Mouse (Mus musculus) cerebellum, postnatal 25 days (tissue): Measurements from ENCODE around the gene Lalba.
A peak's percentile ranks its signal among the peaks of the same experiment; 100 is the strongest.
"Not testable (repeated sequence)": the region's sequence is repeated elsewhere in the genome, so short reads cannot be mapped to it uniquely, and the experiment has no call there.

Source experiments
- DNase-seq, 2 experiments: peaks; one replicate each; pipeline ENCODE4 v3.0.0; 2021; ENCODE audit warnings: mixed read lengths in 2 of 2

Gene Lalba

DNA sequence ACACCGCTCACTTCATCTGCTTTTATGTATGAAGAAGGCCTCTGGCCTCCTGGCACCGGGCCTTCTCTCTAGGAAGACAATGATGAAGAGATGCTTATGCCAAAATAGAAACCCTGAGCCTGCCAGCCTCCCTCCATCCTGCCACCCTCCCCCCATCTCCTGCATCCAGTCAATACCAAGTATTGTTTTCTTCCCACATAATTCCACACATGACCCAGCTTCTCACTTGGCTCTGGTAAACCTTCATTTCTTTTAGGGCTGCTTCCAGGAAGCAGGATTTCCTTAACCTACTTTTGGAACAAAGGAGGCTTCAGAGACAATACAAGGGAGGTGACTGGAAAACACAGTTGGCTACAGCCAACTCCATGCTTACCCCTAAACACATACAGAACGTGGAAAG lies at the start of gene Lalba:
Gene Lalba (minus strand): TSS at position 21 of the 400 bp plus-strand sequence.
- no peak for DNase-seq

DNA sequence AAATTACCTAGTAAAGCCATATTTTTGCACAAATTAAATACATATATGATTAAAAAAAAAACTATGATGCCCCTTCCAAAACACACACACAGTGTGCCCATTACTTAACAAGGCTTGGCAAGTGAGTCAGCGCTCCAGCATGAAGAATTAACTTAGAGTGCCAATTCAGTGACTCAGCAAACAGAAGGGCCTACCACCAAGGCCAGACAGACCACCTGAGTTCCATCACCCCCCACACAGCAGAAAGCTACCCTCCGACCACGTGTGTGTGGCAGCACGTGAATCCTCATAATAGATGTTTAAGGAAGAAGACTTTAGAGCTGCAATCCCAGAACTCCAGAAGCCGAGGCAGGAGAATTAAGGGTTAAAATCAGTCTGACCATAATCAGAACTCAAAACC lies 49.8 kb upstream of the Lalba start:
- DNase-seq, result no peak

DNA sequence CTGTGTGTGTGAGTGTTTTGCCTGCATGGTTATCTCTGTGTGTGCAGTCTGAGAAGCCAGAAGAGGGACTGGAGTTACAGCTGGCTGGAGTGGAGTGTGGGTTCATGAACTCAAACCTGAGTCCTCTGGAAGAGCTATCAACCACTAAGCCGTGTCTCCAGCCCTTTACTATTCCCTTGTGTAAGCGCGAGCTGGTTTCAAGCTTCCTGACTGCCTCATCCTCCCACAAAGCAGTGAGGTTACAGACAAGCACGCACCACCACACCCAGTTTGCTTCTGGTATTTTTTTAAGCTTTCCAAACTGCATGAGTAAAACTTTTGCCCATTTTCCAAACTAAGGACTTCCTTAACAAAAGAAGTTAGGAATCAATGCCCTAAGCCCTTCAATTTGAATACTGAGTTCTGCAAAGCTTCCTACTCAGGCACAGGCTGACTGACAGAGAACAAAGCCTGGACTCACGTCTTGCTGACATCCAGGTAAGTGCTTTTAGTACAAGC lies 45.6 kb upstream of the Lalba start:
- DNase-seq, result no peak

DNA sequence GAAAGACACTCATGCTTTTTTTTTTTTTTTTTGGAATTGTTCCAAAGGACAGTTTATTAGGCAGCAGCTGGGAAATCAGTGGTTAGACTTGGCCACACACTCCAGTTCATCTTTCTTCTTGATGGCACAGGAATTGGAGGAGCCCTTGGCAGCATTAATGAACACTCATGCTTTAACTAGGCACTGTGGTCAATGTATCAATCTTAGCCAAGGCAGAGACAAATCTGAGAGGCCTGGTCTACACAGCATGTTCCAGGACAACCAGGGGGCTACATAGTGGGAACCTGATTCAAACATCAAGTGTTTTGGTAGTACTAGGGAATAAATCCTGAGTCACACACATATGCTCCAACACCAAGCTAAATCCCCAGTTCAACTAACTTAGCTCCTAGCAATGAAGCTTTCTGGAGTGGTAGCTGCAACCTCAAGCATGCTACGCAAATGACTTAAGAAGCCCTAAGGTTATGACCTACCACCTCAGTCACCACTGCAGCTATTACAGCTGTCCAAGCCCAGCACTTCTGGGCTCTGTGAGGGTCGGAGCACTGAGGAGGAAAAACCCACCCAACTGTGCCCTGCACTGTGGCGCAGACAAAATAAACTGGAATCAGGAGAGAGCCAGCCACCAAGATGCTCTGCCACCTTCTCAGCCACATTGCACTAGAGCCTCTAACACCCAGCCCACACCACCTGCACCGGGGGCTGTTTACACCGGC lies 44.7 kb upstream of the Lalba start:
- no peak for DNase-seq

DNA sequence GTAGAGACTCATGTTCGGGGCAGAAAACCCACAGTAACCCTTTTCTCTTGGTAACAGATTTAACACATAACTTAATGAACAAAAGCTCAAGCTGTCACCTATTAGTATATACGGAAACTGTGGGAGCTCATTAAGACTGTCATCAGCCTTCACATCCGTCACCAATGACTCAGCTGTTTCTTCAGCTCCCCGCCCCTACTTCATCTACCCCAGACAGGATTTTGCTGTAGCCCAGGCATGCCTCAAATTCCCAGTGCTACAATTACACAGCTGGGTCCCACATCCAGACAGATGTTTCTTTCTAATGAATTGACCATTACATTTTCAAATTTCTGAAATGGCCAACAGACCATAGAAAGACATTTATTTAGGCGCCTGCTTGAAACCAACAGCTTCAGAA lies 43.5 kb upstream of the Lalba start:
- no peak for DNase-seq

DNA sequence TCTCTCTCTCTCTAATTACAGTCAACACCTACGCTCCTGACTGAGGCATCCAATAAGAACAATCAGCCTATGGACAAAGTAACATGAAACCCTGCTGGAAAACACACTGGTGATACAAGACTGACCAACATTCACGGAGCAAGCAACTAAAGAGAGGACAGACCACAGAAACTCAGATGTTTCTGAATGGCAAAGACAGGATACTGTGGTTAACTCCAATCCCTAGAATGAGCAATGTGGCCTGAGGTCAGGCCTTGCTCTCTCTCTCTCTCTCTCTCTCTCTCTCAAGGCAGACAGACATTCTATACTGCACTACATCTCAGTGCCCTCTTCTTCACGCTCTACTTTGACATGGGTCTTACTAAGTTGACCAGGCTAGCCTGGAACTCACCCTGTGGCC lies 38.7 kb upstream of the Lalba start:
- no peak for DNase-seq

DNA sequence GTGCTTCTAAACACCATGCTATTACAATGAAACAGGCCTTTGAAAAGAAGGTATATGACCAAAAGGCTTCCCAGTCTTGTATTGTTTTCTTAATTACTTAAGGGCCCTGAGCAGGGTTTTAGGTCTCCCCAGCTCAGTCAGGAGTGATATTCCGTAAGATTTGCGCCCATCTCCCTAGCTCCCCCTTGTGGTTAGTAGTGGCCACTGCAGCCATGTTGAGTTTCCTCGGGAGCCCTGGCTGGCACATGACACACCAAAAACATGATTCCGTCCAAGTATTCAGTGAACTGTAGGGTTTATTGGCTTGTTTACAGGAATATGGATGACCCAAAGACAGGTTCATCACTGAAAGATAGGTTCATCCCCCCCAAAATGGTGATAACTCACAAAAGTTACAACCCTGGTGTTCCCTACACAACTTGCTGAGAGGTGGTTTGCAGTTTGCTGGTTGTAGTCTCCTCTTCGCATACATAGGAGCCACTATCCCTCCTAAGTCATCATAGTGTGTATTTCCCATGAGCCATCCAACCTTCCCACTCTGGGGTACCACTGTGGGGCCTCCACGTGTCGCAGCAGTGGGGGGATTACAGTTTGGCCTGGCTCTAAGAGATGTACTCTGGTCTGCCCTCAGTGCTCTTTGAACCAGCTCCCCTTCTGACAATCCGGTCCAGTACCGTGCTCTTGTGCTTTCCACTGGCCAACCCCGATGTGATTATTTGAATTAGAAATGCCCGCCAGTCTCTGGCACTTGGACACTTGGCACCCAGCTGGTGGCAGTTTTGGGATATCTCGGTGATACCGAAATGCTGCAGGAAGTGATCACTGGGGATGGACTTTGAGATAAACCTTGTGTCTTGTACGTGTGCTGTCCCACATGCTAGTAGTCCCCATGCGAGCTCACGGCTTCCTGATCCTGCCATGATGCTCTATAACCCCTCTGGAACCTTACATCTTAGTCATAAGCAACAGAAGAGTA lies 35.1 kb upstream of the Lalba start:
- DNase-seq, result peak; percentile 66 to 77

DNA sequence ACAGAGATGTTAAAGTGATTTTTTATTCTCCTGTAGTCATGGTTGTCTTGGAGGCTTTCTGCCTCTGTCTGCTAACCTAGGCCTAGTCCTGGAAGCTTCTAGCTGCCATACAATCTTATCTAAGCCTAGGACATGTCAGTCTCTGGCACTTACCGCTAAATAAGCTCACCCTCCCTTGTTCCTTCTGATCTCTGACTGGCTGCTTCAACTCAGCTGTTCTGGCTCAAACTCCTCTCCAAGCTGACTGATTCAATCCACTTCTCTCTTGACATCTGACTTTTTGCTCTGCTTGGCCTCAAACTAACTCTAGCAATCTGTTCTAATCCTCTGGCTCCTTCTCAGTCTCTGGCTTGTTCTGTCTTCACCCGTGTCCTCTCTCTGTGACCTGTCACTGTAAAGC lies 32.3 kb upstream of the Lalba start:
- not testable (repeated sequence) for DNase-seq

DNA sequence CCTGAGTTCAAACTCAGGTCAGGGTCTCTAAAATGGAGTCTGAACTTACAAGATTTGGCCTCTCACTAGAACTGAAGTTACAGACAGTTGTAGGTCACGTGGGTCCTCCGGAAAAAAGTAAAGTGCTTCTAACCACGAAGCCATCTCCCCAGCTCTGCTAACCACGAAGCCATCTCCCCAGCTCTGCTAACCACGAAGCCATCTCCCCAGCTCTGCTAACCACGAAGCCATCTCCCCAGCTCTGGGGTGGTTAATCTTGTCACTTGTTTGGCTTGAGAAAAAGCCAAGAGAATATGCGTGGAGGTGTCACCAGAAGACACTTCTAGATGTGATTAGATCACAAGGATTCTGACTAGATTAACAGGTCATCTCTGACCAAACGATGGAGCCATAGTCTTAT lies 31.6 kb upstream of the Lalba start:
- no peak for DNase-seq

DNA sequence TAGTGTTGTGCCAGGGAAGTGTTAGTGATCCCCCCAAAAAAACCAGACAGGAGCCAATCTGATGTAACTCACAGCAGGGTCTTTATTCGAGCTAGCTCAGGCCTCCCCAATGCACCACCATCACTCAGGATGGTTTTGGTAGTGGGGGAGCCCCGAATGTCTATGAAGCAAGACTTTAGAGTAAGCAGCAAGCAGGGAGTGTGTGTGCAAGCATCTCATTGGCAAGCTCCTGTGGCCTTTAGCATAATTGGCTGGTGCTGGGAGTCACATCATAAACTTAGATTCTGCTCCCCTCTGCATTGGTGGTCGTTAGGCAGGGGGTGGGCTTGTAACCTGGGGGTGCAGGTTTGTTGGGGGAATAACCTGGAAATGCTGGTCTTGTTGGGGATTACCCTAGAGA lies 31.2 kb upstream of the Lalba start:
- not testable (repeated sequence) for DNase-seq

DNA sequence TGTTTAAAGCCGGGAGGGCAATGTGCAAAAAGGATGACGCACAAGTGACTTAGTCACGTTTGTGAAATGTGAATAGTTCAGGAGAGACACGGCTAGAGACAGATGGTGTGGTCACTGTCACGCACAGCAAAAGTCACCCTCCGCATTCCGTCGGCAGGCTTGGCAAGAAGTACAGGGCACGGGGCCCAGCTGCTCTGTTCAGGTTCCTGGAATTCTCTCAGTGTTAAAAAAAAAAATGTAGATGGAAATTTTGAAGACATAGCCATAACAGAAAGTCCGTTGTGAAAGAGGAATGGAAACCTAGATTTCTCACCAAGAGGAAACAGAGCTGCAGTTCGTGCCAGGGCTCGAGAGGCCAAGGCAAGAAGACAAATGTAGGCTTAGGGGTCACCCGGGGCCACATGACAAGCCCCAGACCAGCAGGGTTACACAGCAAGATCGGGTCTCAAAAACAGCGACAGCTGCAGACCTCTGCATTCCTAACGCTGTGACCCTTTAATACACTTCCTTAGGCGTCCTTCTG lies 30.3 kb upstream of the Lalba start:
- peak; percentile 72 to 83 for DNase-seq

DNA sequence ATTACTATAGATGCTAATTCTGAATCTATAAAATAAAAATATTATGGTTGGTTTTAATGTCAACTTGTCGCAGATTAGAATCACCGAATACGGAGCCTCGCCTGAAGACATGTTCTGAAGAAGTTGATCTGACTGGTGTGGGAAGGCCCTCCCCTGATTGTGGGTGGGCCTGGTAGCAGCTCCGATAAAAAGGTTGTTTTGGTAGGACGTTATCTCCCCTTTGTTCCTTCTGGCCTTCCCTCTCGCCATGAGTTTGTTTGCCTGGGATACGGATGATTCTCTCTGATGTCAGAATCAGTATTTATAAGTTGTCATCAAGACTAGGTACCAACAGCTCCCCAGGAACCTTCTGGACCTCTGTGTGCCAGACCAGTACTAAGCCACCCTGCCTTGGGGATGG lies 29.7 kb upstream of the Lalba start:
- no peak for DNase-seq

DNA sequence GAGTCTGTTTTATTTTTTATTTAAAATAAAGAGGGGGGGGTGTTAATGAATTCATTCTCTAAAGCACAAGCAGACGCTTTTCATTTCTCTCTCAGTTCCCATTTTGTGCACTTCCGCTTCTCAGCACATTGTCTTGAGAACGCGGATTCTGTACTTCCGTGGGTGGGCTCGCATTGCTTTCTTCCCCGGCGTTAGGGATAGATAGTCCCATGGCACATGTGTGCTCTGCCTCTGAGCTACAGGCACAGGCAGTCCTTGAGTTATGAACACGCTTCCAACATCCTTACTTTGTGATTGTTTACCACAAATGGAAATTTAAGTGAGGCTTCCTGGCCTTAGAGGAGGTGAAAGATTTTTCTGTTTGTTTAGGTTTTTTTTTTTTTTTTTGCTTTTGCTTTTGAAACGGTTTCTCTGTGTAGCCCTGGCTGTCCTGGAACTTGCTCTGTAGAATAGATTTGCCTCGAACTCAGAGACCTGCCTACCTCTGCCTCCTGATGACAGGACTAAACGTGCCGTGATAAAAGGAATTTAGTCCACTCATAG lies 28.9 kb upstream of the Lalba start:
- no peak for DNase-seq

DNA sequence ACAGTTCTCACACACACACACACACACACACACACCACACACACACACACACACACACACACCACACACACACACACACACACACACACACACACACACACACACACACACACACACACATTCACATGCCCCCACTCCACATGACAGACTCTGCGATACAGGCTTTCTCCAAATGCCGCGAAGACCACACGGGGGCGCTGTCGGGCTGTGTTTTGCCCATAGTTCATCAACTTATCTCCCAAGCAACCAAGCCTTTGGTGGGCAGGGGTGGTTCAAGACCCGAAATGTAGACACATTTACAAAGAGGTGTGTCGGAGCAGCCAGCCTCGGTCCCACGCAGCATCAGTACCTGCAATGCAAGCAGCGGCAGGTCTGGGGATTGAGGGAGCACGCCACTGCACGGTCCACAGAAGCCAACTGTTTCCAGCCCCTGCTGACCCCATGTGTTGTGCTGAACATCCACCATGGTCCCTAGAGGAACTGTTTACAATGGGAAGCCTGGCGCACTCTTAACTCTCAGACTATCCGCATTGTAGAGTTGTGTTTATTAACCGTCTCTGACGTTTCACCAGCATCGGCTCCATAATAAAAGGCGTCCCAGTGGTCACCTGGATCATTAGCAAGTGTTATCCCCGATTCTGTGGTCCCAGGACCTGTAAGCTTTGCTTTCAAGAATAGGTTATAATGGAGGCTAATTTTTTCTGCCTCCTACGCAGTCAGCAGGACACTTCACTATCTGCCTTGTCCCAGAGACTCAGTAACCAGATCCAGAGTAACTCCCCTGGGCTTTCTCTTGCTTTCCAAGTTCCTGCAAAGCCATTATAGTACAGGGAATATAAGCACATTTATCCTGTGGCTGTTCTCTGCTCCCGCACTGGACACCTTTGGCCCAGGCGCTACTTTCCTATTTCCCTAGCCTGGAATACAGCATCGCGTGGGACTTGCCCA lies 28.2 kb upstream of the Lalba start:
- peak; percentile 82 to 89 for DNase-seq

DNA sequence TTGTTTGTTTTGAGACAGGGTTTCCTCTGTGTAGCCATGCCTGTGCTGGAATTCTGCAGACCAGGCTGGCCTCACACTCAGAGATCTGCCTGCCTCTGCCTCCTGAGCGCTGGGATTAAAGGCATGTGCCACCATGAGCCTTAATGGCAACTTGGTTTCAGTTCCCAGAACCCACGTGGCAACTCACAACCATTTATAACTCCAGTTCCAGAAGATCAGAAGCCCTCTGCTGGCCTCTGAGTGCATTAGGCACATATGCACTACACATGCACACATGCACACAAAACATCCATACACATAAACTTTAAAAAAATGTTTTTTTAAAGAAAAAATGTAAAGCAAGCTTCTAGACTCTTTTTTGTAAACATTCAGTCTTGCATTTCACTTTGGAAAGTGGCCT lies 26.9 kb upstream of the Lalba start:
- DNase-seq, result no peak

DNA sequence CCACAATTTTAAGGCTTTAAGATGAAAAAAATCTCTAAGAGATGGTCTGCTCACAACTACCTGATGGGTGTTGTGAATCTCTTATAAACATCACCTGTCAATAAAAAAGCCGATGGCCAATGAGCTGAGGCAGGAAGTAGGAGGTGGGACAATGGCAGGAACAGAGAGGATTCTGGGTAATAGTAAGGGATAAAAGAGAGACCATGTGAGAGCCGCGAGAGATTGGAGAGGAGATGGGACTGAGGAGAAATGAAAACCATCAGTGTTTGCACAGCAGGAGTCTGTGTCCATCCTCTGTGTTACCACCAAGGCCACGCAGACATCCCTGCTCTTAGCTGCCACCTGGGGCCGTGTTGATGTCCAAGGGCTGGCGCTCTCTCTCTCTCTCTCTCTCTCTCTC lies 24.8 kb upstream of the Lalba start:
- DNase-seq, result no peak

DNA sequence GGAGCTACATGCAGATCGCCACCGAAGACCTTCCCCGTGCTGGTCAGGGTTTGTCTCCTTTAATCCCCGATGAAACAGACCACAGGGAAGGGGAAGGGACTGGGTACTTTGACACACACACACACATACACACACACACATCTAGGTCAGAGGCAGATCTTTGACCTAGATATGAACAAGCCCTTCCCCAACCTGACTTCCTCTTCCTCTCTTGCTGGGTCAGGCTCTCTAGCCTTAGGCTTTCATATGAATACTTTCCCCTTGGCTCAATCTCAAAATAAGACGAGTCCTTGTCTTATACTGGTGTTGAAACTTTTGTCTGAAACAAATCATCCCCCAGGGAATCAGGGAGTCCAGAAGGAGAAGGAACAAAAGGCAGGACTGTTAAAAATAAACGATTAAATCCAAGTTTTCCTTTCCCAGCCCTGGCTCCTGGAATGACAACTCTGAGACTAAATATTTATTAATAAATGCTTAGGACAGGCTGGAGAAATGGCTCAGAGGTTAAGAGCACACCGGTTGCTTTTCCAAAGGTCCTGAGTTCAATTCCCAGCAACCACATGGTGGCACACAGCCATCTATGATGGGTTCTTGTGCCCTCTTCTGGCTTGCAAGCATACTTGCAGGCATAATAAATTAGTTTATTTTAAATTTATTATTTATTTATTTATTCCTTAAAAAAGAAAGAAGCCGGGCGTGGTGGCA lies 23.9 kb upstream of the Lalba start:
- DNase-seq, result no peak

DNA sequence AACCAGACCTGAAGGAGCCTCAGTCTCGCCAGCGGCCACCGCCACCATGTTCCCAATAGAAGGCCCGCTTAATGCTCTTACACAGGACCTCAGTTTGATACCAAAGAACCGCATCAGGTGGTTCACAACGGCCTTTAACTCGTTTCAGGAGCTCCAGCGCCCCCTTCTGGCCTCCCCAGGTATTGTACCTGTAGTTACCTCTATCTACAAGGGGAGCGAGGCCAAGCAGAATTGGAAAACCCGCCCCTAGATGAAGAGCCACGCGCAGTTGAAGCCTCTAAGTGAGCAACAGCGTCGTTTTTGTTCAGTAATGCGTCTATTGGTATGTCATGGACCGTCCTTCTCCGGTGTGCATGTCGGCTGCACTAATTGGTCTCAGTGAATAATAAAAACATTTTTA lies 22.0 kb upstream of the Lalba start:
- DNase-seq, result peak; percentile 57 to 76

DNA sequence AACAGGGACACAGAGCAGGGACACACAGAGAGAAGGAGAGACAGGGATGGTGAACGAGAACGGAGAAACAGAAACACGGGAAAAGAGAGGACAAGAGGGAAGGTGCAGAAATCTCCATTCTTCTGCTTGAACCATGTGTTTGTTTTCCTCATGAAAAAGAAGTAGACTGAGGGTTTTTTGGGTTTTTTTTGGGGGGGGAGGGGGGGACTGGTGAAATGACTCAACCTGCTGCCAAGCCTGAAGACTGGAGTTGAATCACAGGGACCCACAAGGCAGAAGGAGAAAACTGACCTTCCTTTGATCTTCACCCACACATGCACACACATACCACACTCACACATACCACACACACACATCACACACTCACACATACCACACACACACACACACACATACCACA lies 20.8 kb upstream of the Lalba start:
- no peak for DNase-seq

DNA sequence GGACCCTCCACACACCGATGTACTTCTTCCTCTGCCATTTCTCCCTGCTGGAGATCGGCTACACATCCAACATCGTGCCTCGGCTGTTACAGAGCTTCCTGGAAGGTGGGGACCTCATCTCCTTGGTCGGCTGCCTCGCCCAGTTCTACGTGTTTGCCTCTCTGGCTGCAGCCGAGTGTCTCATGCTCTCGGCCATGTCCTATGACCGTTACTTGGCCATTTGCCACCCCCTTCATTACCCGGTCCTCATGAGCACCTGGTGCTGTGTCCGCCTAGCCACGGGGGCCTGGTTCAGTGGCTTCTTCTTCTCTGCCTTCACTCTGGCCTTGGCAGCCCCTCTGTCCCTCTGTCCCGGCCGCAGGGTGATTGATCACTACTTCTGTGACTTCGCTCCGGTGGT lies 15.1 kb upstream of the Lalba start:
- peak; percentile 9 to 43 for DNase-seq

DNA sequence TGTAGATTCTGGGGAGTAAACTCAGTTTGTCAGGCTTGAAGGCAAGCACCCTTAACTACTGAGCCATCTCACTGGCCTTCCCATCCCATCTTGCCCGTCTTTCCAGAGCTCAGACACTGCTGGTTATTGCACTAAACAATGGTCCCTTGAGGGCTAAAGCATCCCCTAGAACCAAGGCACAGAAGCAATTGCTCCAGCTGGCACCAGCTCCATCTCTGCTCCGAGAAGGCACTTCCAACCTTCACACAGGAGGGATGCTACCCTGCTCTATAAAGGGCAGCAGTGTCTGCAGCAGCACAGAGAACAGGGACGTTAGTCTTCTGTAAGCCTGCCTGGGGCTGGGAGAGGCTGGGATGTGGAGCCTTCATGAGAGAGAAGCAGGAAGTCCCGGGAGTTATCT lies 9.6 kb upstream of the Lalba start, which contains the start of gene Olfr279:
Gene Olfr279 (plus strand): TSS at position 301 of the 400 bp plus-strand sequence.
- no peak for DNase-seq
